Mouse (Mus musculus) embryo, embryonic 10.5 days (tissue): Measurements from ENCODE around the gene Slc22a12.

Experiments
- DNase-seq: peaks from one replicate; pipeline ENCODE4 v3.0.0-alpha.2; 2015; ENCODE audit warnings: low spot score

Gene Slc22a12

DNA sequence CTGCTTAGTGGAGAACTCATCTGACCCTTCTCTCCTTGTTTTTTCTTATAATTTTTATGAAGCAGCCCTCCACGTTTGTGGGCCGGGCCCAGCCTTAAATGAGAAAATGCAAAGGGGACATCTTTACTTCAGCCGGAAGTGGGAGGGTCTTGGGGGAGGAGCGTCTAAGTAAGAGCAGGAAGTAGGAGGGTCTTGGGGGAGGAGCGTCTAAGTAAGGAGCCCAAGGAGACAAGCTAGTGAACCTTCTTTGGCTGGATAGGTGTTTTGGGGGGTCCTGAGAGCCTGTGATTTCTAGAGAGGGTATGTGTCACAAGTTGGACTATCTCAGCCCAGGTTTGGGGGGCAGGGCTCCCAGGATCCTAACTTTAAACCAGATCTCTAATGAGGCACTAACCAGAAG lies 27.4 kb downstream of the Slc22a12 start:
- no peak for DNase-seq

DNA sequence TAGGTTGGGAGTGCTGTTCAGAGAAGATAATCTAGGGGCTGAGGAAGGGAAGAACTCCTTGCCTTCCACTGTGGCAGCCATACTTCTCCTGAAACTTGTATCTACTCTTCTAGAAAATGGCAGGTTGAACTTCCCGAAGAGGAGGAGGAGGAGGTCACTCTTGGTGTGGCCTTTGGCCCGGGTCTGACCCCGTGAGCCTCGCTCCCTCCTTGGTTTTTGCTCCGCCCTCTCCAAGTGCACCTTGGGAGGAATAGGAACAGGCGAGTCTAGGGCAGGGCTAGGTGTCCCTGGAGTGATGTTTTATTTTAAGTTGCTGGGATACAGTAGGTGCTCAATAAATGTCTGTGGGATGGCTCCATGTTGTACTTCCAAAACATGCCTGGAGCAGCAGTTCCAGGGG lies 27.9 kb downstream of the Slc22a12 start:
- no peak for DNase-seq

DNA sequence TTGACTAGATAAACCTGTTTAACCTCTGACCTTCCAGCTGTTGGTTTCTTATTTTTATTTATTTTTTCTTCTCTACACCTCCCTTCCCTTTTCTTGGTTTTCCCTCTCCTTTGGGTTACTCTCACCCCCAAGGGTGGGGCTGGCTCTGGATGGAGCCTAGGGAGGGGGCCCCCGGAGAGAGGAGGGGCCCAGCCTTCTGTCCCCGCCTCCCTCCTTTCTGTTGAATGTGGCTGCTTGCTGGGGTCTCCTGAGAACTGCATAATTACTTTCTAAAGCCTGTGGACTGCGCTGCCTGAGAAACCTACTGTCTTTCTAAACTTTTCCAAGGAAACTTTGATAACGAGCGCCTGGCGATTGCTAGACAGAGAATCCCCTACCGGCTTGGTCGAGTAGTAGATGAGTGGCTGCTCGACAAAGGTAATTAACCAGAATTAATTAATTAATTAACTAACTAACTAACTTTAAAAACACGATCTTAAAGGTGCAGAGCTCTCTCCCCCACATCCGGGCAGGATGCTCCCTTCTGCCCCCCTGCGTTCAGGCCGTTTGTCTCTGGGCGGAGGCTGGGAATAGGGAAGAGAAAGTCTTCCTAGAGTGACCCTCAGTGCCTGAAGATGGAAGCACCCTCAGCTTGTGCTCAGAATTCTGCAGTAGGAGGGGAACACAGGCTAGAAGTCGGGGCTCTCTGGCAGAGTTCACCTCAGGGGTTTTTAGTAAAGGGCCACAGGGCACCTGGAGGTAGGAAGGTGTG lies 29.3 kb downstream of the Slc22a12 start:
- DNase-seq = peak; percentile 44

DNA sequence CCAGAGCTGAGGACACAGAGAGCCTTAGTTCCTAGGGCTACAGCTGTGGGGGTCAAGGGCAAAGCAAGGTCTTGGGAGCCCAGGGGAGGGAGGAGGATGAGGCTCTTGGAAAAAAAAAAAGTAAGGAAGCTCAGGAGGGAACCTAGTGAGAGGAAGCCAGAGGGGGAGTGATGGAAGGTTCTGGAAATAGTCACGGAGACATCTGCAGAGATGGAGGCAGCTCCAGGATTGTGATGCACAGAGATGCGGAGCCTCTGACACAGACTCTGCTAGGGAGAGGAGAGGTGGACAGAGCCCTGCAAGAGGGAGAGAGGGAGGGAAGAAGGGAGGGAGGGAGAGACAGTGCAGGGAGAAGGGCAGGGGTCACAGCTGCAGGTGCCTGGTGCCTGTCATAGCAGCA lies 32.3 kb downstream of the Slc22a12 start:
- no peak for DNase-seq

DNA sequence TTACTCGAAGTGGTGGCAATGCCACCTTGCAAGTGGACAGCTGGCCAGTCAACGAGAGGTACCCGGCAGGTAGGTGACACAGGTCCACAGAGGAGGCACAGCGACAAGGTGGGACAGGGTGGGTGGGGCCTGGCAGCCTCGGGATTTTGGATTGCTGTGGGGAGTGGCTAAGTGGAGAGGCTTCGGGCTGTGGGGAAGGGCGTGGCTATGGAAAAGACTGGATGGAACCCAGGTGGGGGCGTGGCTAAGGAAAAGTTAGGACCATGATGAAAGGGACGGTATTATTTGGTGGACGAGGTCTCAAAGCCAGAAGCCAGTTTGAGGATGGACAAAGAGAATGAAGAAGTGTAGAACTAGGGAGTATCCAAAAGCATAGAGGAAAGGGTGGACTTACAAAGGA lies 33.0 kb downstream of the Slc22a12 start:
- DNase-seq = no peak

DNA sequence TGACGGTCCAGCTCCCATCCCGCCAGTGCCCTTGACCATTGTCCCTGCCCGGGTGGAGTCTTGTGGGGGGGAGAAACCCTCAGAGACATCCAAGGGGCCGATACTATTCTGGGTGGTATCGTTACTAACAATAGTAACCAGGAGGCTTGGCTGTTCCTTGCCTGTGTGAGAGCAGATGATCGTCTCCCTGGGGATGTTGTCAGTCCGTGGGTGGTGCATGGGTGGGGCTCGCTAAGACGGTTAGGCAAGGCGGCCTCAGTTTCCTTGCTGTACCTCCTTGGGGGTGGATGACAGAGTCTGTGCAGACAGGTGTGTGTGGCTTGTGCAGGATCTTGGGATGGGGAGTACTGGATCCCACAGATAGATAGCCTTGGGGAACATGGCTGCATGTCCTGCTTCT lies 35.4 kb downstream of the Slc22a12 start:
- DNase-seq = no peak

DNA sequence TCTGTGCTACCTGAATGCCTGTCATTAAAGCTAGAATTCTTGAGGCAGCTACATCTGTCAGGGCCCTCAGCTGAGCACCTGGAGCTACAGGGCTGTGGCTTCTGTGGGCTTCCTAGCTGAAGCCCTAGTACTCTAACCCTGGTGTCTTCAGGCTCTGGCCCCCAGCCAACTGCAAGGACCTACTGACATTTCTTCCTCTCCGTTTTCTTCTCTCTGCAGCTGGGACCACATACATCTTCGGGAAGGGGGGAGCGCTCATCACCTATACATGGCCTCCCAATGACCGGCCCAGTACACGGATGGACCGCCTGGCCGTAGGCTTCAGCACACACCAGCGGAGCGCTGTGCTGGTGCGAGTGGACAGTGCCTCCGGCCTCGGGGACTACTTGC lies 38.2 kb downstream of the Slc22a12 start:
- no peak for DNase-seq

DNA sequence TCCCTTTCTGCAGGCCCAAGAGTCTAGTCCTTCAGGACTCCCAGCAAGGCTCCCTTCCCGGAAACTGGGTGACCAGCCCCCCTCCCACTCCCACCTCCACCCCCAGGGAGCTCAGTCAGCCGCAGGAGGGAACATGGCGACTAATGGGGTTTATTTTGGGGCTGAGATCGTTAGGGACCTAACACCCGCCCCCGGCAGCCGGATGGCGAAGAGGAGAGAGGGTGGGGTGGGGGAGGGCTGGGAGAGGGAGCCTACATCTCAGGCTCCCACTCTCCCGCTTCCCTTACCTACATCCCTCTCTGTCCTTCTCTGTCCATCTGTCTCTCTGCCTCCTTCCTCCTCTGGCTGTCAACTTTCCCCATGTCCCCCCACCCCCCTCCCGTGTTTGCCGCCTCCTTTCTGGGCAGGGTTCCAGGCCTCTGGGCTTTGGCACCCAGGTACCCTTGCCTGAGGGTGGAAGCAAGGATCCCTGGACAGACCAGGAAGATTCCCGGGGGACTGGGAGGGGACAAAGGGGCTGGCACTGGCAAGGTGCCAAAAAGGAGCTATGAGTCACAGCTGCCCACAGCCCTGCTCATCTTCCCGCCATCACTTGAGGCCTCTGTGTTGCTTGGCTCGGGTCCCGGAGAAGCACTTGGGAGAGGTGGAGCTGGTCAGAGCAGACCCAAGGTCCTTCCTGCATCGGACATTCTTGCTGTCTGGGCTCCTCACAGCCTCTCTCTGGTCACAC lies 38.7 kb downstream of the Slc22a12 start:
- no peak for DNase-seq

DNA sequence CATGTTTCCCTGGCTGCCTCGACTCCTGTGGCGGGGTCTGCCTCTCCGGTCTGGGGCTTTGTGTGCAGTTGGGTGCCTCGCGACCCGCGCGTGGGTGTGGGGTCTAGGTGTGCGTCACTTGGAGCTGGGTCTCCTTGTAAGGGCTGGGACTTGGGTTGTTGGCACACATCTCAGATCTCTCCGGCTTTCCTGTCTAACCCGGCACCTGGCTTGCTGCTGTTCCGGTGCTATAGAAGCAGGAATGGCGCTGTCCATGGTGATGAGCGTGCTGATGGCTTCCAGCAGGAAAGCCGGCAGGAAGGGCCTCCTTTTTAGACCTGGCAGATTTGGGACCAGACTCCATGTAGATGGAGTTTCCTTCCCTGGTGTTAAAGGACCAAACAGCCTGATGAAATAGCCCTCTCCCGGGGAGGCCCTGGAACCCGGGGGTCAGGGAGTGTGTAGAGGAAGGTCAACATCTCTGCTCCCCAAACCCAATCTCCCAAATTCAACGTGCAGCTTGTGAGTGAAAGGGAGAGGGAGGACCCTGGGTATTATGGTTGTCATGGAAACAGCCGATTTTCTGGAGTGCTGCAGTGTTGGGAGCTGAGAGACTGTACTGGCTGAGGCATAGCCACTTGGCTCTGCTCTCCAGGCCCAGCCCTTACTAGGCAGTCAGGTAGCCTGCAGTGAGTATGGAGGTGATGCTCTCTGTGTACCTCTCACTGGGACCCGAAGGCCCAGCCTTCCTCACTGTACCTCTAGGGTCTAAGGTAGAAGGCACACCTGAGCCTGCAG lies 40.1 kb downstream of the Slc22a12 start:
- peak; percentile 87 for DNase-seq

DNA sequence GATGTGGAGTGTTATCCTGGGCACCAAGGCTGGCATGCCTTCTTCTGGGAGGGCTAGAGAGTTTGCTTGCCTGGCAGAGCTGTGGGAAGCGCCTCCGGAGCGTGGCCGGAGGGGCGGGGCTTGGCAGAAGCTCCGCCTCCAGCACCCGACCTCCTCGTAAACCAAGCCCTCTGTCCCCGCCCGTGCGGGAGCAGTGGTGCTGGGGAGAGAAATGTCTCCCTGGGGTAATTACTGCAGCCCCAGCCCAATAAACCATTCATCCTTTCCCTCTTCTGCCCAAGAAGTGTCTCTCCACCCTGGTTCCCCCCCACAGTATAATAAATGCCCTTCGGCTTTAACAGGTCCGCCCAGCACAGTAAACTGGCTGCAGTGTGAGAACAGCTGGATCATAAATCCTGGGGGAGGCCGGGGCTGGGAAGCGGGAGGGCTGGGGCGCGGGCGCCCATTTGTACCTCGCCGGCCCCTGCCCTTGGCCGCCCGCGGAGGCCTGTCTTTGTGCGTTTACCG lies 40.7 kb downstream of the Slc22a12 start:
- peak; percentile 71 for DNase-seq

DNA sequence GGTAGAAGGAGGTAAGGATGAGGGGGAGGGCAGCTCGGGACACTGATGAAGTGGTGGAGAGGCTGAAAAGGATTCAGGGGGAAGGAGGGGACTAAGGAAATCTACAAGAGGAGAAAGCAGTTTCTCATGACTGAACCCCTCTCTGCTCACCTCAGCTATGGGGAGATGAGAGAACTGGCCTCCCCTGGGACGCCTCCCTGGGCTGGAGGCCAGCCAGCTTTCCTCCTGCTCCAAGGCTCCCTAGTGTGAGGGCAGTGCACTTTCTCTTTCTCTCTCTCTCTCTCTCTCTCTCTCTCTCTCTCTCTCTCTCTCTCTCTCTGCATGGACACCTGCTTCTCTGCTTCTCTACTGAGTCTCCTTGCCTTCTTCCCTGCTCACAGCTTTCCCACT lies 42.2 kb downstream of the Slc22a12 start:
- no peak for DNase-seq

DNA sequence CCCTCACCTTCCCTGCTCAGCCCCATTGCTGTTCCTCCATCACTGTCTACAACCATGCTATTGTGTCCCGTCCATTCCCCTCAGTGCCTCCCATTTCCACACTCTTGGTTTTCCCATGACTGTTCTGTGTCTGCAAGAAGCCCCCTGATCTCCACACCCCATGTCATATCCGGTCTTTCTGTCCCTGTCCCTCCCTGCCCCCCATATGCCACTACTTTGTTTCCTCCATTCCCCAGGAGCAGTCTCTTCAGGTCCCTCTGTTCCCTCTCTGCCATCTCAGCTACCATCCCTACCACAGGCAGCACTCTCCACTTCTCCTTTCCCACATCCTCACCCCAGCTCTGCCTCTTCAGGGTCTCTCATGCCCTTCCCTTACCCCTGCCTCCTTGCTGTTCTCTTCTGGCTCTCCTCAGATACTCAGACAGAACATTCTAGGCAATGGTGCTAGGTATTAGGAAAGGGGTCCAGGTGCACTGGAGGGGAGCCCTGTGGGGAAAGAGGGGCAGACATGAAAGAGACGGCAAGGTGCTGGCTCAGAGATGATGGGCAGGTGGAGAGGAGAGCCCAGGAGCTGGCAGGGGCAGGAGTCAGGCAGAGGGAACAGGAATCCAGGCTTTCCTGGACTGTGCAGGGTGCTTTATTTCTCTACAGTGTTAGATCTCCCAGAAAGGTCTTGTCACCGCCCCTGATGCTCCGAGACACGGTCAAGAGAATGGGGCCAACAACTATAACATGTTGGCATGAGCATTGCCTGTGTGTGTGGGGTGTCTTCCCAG lies 42.8 kb downstream of the Slc22a12 start:
- no peak for DNase-seq

DNA sequence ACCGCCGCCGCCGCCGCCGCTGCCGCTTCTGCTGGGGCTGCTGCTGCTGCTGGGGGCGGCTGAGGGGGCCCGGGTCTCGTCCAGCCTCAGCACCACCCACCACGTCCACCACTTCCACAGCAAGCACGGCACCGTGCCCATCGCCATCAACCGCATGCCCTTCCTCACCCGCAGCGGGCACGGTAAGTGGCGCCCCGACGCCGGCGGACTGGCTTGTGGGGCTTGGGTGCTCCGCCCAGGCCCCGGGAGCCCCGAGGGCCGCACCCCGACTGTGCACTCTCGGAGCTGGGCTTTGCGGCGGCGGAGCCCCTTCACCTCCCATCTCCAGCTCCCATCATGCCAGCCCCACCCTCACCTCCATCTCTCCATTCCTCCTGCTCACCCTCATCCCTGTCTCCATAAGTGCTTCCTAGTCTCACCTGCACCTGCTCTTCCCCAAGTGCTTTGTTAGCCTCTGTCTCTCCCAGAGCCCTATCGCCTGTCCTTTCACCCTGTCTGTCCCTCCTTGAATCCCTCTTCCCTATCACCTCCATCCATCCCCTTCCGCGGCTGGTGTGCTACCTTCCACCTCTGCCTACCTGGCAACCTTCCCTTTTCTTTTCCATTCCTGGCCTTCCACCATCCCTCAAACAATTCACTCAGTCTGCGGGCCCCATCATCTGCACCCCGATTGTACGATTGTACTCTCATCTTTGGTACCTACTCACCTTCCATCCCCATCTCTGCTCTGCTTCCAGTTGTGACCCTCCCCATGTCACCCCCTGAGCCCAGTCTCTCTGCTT lies 44.3 kb downstream of the Slc22a12 start:
- DNase-seq = no peak

DNA sequence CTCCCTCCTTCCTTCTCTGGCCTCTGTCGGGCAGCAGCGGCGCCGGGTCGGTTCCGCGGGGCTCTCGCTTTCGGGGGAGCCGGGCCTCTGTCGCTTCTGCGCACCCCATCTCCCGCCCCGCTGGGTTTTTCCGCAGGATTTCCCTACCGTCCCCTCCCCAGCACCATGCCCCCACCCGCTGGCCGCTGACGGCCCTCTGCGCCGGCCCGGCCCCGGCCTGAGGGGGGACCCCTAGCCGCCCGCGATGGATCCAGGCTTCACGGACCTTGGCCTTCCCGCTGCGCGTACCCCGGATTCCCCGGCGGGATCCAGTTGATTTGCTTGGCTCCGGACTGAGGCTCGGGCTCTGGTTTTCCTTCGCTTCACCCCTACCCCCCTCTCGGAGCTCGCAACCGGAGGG lies 45.0 kb downstream of the Slc22a12 start:
- DNase-seq = no peak

DNA sequence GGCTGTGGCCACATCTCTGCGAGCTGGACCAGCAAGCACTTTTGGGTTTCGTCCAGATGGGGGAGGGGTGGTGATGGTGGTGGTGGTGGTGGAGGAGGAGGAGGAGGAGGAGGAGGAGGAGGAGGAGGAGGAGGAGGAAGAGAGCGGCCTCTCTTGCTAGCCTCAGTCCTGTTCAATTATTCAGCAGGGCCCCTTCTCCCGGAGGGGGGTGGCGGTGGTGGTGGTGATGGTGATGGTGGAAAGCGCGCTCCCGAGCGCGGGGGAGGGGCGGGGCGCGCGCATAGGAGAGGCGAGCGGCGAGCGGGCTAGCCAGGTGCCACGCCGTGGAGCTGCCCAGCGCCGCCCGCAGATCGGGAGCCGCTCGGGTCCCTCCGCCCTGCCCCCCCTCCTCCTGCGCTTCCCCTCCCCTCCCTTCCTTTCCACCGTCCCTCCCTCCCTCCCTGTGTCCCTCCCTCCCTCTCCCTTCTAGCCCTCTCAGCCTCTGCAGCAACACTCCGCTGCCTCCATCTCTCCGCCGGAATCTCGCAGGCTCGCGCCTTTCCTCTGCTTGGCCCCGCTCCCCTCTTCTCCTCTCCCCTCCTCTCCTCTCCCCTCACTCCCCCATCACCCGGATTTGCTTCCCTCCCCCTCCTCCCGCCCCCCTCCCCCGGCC lies 45.6 kb downstream of the Slc22a12 start:
- peak; percentile 72 for DNase-seq

DNA sequence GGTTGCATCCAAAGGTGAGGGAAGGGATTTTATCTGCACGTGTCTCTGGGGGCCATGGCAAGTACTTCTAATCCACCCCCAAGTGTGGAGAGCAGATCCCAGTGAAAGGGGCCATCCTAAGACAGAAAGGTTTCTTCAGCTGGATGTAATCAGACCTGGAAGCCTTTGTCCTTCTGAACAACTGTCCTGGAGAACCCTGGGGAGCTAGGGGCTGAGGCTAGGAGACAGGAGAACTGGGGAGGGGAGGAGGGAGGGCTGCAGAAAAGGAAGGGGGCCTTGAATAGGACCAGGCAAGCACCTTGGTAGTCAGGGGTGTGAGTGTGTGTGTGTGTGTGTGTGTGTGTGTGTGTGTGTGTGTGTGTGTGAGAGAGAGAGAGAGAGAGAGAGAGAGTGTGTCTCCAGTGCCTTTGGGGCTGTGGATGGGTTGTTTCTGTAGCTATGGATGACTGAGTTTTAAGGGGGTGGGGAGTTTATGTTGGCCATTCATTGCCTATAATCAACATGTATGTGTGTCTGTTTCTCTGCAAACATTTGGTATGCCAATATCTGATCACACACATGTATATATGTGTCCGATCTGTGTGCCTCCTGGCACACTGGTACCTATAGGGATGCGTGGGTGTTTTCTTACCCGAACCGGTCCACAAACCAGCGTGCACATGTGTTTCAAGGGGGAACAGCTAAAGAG lies 46.2 kb downstream of the Slc22a12 start:
- no peak for DNase-seq

DNA sequence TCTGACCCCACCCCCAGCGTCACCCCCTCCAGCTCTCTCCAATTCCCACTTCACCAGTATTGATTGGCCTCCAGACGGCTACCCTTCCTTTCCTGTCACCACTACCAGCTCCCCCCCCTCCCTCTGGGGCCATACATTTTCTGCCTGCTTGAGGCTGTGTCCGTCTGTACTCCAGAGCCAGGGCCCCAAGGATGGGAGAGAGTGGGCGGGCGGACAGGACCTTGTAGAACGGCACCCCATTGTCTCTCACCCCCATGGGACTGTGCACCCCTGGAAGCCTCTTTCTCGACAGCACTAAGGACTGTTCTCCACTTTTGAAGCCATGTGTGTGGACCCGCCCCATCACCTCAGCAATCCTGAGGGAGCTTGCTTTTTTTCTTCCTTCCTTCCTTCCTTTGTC lies 47.1 kb downstream of the Slc22a12 start:
- DNase-seq = no peak

DNA sequence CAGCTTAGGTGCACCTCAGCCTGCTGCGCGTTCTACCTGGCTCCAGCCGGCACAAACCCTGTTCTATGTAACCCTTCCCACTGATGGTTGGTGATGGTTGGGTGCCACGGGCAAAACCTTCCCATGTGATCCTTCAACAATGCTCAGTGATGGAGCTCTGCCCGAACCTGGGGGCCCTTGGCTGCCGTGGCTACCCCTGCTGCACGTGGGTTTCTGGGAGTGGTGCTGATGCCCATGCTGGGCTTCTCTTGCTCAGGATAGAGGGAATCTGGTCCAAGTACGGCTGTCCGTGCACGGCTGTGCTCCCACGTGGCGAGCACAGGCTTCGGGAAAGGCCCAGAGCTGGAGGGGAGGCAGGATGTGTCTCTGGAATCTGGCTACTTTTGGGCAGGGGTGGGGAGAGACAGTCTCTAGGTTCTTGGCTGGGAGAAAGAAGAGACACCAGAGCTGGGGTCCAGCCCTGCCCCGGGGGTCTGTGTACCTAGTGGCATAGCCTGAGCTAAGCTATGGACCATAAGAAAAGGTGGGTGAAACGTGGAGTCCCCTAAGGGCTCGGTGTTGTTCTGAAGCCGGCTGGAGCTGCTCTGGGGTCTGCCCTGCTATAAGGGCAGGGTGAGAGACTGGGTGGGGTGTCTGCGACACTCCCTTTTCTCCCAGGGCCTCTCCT lies 48.2 kb downstream of the Slc22a12 start:
- DNase-seq = no peak

DNA sequence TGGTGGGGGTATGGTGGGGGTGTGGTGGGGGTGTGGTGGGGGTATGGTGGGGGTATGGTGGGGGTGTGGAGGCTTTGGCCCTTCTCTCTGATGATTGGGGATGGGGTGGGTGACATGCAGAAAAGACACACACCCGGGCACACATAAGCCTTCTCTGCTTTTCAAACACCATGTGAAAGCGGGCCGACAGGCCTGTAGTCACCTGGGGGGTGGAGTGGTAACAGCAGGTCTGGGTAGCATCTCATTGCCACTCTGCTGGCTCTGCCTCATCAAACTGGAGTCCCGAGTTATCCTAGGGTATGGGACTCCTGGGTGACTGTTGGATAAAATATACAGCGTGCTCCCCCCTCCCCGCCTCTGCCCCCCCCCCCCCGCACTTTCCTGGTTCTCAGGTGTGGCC lies 48.8 kb downstream of the Slc22a12 start:
- DNase-seq = no peak

DNA sequence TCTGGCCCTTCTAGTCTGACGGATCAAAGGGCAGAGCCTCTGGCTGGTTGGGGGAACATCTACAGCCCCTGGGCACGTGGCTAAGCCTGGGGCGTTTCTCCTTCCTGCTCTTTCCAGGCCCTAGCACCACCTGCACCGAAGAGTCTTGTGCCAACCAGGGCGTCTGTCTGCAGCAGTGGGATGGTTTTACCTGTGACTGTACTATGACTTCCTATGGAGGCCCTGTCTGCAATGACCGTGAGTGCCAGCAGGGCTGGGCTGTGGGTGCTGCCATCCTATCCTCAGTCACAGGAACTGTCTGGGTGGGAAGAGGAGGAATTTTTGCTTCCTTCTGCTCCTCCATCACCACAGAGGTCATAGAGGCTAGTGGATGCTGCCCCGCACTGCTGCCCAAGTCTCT lies 49.6 kb downstream of the Slc22a12 start:
- no peak for DNase-seq
